In genomic region chr3:122313936-122314335, GRCm38 (mm10) we compare ENCODE assay signal across 18 mouse cellular contexts. TPM values are rescaled to one million over a fixed set of nuclear protein-coding genes. Genes with fewer than 3 reads are reported as not detected.
A peak's percentile ranks its signal among the peaks of the same experiment; 100 is the strongest.
DNase-seq lines count a peak whose midpoint lies in the region; ATAC-seq and TF ChIP-seq lines count a peak whose summit lies in the region.
"Had no signal": no experiment of that assay in that cellular context is flagged by ENCODE, and none has a peak within 500 bp of the region (broad histone marks: within the 10 kb centered on the region; RNA-seq: fewer than 3 reads in every experiment).

No protein-coding gene starts in this region.

- H3K9ac ChIP-seq in kidney, postnatal 0 days (ENCODE audit: low read depth, low read length), result no peak overlapping the region
- H3K9ac ChIP-seq in intestine, embryonic 14.5 days (ENCODE audit: low read length), result no peak overlapping the region
- no peak overlapping the region for H3K9ac ChIP-seq in liver, embryonic 16.5 days (ENCODE audit: low read depth, low read length)
- H3K9ac ChIP-seq: embryonic facial prominence, embryonic 15.5 days; forebrain, embryonic 12.5 days; hindbrain, embryonic 12.5 days; midbrain, embryonic 15.5 days had no signal

- 17% methylated on average over 7 of the region's 7 CpGs for WGBS in heart, embryonic 10.5 days
- WGBS in kidney, postnatal 0 days, result 66% methylated on average over 7 of the region's 7 CpGs
- 61% methylated on average over 7 of the region's 7 CpGs for WGBS in intestine, embryonic 14.5 days
- WGBS in liver, embryonic 16.5 days (ENCODE audit: insufficient replicate concordance), result 32% methylated on average over 7 of the region's 7 CpGs

- no peaks in the 10 kb centered on the region for H3K36me3 ChIP-seq in heart, embryonic 10.5 days
- no peaks in the 10 kb centered on the region for H3K36me3 ChIP-seq in kidney, postnatal 0 days (ENCODE audit: insufficient read depth, low read length)
- no peaks in the 10 kb centered on the region for H3K36me3 ChIP-seq in intestine, embryonic 14.5 days (ENCODE audit: control insufficient read depth, insufficient read depth, low read length)
- H3K36me3 ChIP-seq in liver, embryonic 16.5 days (ENCODE audit: control insufficient read depth, insufficient read depth), result no peaks in the 10 kb centered on the region
- H3K36me3 ChIP-seq: embryonic facial prominence, embryonic 15.5 days; forebrain, embryonic 12.5 days; hindbrain, embryonic 12.5 days; midbrain, embryonic 15.5 days had no signal

- peak overlapping the region; percentile 59 for H3K27ac ChIP-seq in heart, embryonic 10.5 days
- H3K27ac ChIP-seq in kidney, postnatal 0 days, result no peak overlapping the region
- 0 out of 2 replicates have a peak overlapping the region, but pooled peaks have one; percentile 9 for H3K27ac ChIP-seq in intestine, embryonic 14.5 days (ENCODE audit: low read depth)
- 0 out of 2 replicates have a peak overlapping the region, but pooled peaks have one; percentile 0 for H3K27ac ChIP-seq in liver, embryonic 16.5 days (ENCODE audit: low read length)
- H3K27ac ChIP-seq: embryonic facial prominence, embryonic 15.5 days; forebrain, embryonic 12.5 days; hindbrain, embryonic 12.5 days; midbrain, embryonic 15.5 days had no signal

- DNase-seq in heart, embryonic 10.5 days (ENCODE audit: low spot score), result peak; percentile 79
- DNase-seq in heart, adult 9 months (ENCODE audit: low spot score in 2 of 2), result no peak
- DNase-seq in kidney, postnatal 0 days (ENCODE audit: low spot score), result peak; percentile 28
- DNase-seq in kidney, postnatal 4 days, result no peak
- DNase-seq in intestine, embryonic 14.5 days (ENCODE audit: low spot score), result no peak
- DNase-seq in embryo, embryonic 10.5 days (ENCODE audit: low spot score), result no peak
- no peak for DNase-seq in gastrocnemius, postnatal 4 days (ENCODE audit: low spot score in 2 of 2)
- DNase-seq: cerebellum, postnatal 10 days; embryo, embryonic 11 days; kidney, adult 11 months; right cerebral cortex, adult 18-20 months; spleen, adult 18-20 months had no signal

- no peak overlapping the region for H3K4me2 ChIP-seq in kidney, postnatal 0 days (ENCODE audit: low read length)
- no peak overlapping the region for H3K4me2 ChIP-seq in intestine, embryonic 14.5 days (ENCODE audit: low read length)
- no peak overlapping the region for H3K4me2 ChIP-seq in liver, embryonic 16.5 days (ENCODE audit: low read depth, low read length)
- H3K4me2 ChIP-seq: embryonic facial prominence, embryonic 15.5 days; forebrain, embryonic 12.5 days; hindbrain, embryonic 12.5 days; midbrain, embryonic 15.5 days had no signal

- peaks cover 65% of the 10 kb centered on the region for H3K27me3 ChIP-seq in heart, embryonic 10.5 days (ENCODE audit: insufficient read depth, poor library complexity, severe bottlenecking)
- H3K27me3 ChIP-seq in kidney, postnatal 0 days (ENCODE audit: insufficient read depth, low read length), result no peaks in the 10 kb centered on the region
- H3K27me3 ChIP-seq in intestine, embryonic 14.5 days (replicated peaks; ENCODE audit: control insufficient read depth, insufficient read depth, low read length), result no peaks in the 10 kb centered on the region
- no peaks in the 10 kb centered on the region for H3K27me3 ChIP-seq in liver, embryonic 16.5 days (ENCODE audit: control insufficient read depth, insufficient read depth, low read depth, low read length)
- H3K27me3 ChIP-seq: embryonic facial prominence, embryonic 15.5 days; forebrain, embryonic 12.5 days; hindbrain, embryonic 12.5 days; midbrain, embryonic 15.5 days had no signal

- no peak overlapping the region for H3K4me3 ChIP-seq in heart, embryonic 10.5 days
- no peak overlapping the region for H3K4me3 ChIP-seq in kidney, postnatal 0 days (replicated peaks; ENCODE audit: low read depth, low read length)
- H3K4me3 ChIP-seq in intestine, embryonic 14.5 days (ENCODE audit: low read depth, low read length), result no peak overlapping the region
- no peak overlapping the region for H3K4me3 ChIP-seq in liver, embryonic 16.5 days (ENCODE audit: low read depth, low read length)
- H3K4me3 ChIP-seq: embryonic facial prominence, embryonic 15.5 days; forebrain, embryonic 12.5 days; hindbrain, embryonic 12.5 days; midbrain, embryonic 15.5 days had no signal

- no peak for TF ChIP-seq CTCF in kidney, postnatal 0 days (IDR thresholded peaks at IDR 0.05; ENCODE audit: low read depth)

- no peaks in the 10 kb centered on the region for H3K9me3 ChIP-seq in heart, embryonic 10.5 days
- H3K9me3 ChIP-seq in kidney, postnatal 0 days (replicated peaks; ENCODE audit: low read length), result no peaks in the 10 kb centered on the region
- no peaks in the 10 kb centered on the region for H3K9me3 ChIP-seq in intestine, embryonic 14.5 days (ENCODE audit: control insufficient read depth, low read length)
- no peaks in the 10 kb centered on the region for H3K9me3 ChIP-seq in liver, embryonic 16.5 days (replicated peaks; ENCODE audit: control insufficient read depth, low read length)
- H3K9me3 ChIP-seq: embryonic facial prominence, embryonic 15.5 days; forebrain, embryonic 12.5 days; hindbrain, embryonic 12.5 days; midbrain, embryonic 15.5 days had no signal

- peaks cover 23% of the 10 kb centered on the region for H3K4me1 ChIP-seq in heart, embryonic 10.5 days
- H3K4me1 ChIP-seq in kidney, postnatal 0 days (replicated peaks; ENCODE audit: insufficient read depth, low read length), result 0 out of 2 replicates have a peak, but pooled peaks cover 4% of the 10 kb centered on the region
- peaks cover 6% of the 10 kb centered on the region; the same call in 1 of the 2 replicates for H3K4me1 ChIP-seq in intestine, embryonic 14.5 days (replicated peaks; ENCODE audit: control insufficient read depth, insufficient read depth, low read length)
- peaks cover 4% of the 10 kb centered on the region for H3K4me1 ChIP-seq in liver, embryonic 16.5 days (ENCODE audit: control insufficient read depth, low read depth, low read length)

- ATAC-seq in kidney, postnatal 0 days (replicated peaks; ENCODE audit: low FRiP score, low read depth), result no peak; the same call in 1 of the 2 replicates
- ATAC-seq in intestine, embryonic 14.5 days (replicated peaks; ENCODE audit: low FRiP score, low TSS enrichment, low read depth), result peak; percentile 50
- ATAC-seq in liver, embryonic 16.5 days (ENCODE audit: low read depth), result no peak
- ATAC-seq: lung, postnatal 0 days; midbrain, embryonic 15.5 days had no signal

RNA-seq across cellular contexts. Expression of gene Bcar3, which starts 20.0 kb away (rescaled TPM):
- polyA plus RNA-seq in heart, embryonic 10.5 days (2016; fragmentation: Nextera tagmentation; extraction: Ambion mirVana), result 7.8 and 17.0 TPM in 2 replicates
- 18.8 and 20.7 TPM in 2 replicates for polyA plus RNA-seq in kidney, postnatal 0 days (2015; fragmentation: Nextera tagmentation; extraction: Ambion mirVana)
- 23.0 and 24.0 TPM in 2 replicates for polyA plus RNA-seq in intestine, embryonic 14.5 days (2014; fragmentation: Nextera tagmentation; extraction: Ambion mirVana)
- 6.0 and 7.2 TPM in 2 replicates for polyA plus RNA-seq in liver, embryonic 16.5 days (2015; fragmentation: Nextera tagmentation; extraction: Ambion mirVana)
- total RNA-seq in gastrocnemius, postnatal 4 days (2021), result 10 to 100 TPM; 23.9 to 29.4 TPM

RNA-seq across cellular contexts. Expression of gene Dnttip2, which starts 39.7 kb away (rescaled TPM):
- 53.1 and 77.4 TPM in 2 replicates for polyA plus RNA-seq in heart, embryonic 10.5 days (2016; fragmentation: Nextera tagmentation; extraction: Ambion mirVana)
- polyA plus RNA-seq in kidney, postnatal 0 days (2015; fragmentation: Nextera tagmentation; extraction: Ambion mirVana), result 60.4 and 62.2 TPM in 2 replicates
- 78.5 and 83.0 TPM in 2 replicates for polyA plus RNA-seq in intestine, embryonic 14.5 days (2014; fragmentation: Nextera tagmentation; extraction: Ambion mirVana)
- 26.1 and 27.5 TPM in 2 replicates for polyA plus RNA-seq in liver, embryonic 16.5 days (2015; fragmentation: Nextera tagmentation; extraction: Ambion mirVana)
- total RNA-seq in gastrocnemius, postnatal 4 days (2021), result 10 to 100 TPM; 29.2 to 31.1 TPM

Comparison
In these comparisons a context has a peak if more than half of its experiments do, and no peak if none do; other contexts are left out.
1. DNase-seq: peak in heart, embryonic 10.5 days (single experiment) and kidney, postnatal 0 days (single experiment); none in heart, adult 9 months (0 of 2), kidney, postnatal 4 days (0 of 2), intestine, embryonic 14.5 days (single experiment), embryo, embryonic 10.5 days (single experiment) and gastrocnemius, postnatal 4 days (0 of 2).